Mouse (Mus musculus) hindbrain, embryonic 10.5 days (tissue): ENCODE results near the gene Gpatch8. TPM values are rescaled to one million over a fixed set of nuclear protein-coding genes. Genes with fewer than 3 reads are reported as not detected.

Experiments used
- DNase-seq: peaks from one replicate; pipeline ENCODE4 v3.0.0-alpha.2; 2017; ENCODE audit warnings: low spot score
- H3K27ac ChIP-seq: fragments of 300-500 bp; sonication (generic); 2 replicates; pipeline ENCODE4 v1.5.1; 2016; ENCODE audit warnings: mild to moderate bottlenecking, moderate library complexity
- H3K27me3 ChIP-seq: fragments of 300-500 bp; sonication (generic); 2 replicates; pipeline ENCODE4 v1.6.1; 2016; ENCODE audit warnings: mild to moderate bottlenecking; ENCODE audit not compliant: poor library complexity, insufficient read depth, severe bottlenecking
- H3K36me3 ChIP-seq: fragments of 300-500 bp; sonication (generic); 2 replicates; pipeline ENCODE4 v1.6.1; 2016; ENCODE audit warnings: mild to moderate bottlenecking, moderate library complexity
- H3K4me1 ChIP-seq: fragments of 300-500 bp; sonication (generic); replicated peaks from 2 replicates; pipeline ENCODE4 v1.6.1; 2016; ENCODE audit warnings: mild to moderate bottlenecking
- H3K4me3 ChIP-seq: fragments of 300-500 bp; sonication (generic); 2 replicates; pipeline ENCODE4 v1.5.1; 2016; ENCODE audit warnings: mild to moderate bottlenecking, moderate library complexity
- H3K9me3 ChIP-seq: fragments of 300-500 bp; sonication (generic); 2 replicates; pipeline ENCODE4 v1.6.1; 2016; ENCODE audit warnings: mild to moderate bottlenecking, moderate library complexity
- WGBS: fragments of 180-500 bp; shearing (Covaris S2); methylation state at CpG from one replicate; pipeline ENCODE4 v1.1.7; 2016; 5-methylcytosine and 5-hydroxymethylcytosine counted together
- polyA plus RNA-seq: library from polyadenylated mRNA; unstranded; fragments of >200 nt; fragmentation: Nextera tagmentation; extraction: Ambion mirVana; gene quantifications from 2 replicates; pipeline ENCODE4 v1.2.1, GENCODE M21; 2016

Gpatch8 gene
- polyA plus RNA-seq, 1 experiment from 2014 or later = 66.5 TPM

GRCm38 (mm10) chr11:102581281-102582015, 25.3 kb upstream of the Gpatch8 start:
- Histone ChIP-seq H3K4me1 (peaks cover 59% of the 10 kb centered on the region), H3K27ac (peak overlapping the region; percentile 92)
- WGBS = 14% methylated on average over 11 of the region's 11 CpGs

DNA sequence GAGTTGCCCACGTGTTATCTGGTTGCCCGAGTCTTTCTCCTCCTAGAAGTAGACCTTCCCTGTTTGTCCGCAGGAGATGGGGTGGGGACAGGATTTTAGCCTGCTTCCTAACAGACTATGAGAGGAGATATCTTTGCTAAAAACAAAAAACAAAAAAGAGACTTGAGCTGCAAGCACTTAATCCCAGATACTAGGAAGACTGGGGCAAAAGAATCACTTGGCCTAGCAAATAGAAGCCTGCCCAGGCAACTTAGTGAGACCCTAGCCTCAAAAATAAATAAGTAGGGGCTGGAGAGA, 23.8 kb upstream of the Gpatch8 start:
- DNase-seq = no peak
- Histone ChIP-seq H3K4me1 (peaks cover 61% of the 10 kb centered on the region), H3K27ac (peak overlapping the region; percentile 92), H3K36me3 (no peaks in the 10 kb centered on the region), H3K9me3 (no peaks in the 10 kb centered on the region), H3K27me3 (peaks cover 25% of the 10 kb centered on the region), H3K4me3 (peak overlapping the region; percentile 42; the same call in 1 of the 2 replicates)
- 16% methylated on average over 3 of the region's 3 CpGs for WGBS

More at GRCm38 (mm10) chr11:102581281-102582015, 25.3 kb upstream of the Gpatch8 start:
- Histone ChIP-seq H3K4me3 (no peak overlapping the region), H3K27me3 (peaks cover 25% of the 10 kb centered on the region), H3K9me3 (peaks cover 3% of the 10 kb centered on the region; the same call in 1 of the 2 replicates), H3K36me3 (no peaks in the 10 kb centered on the region)
- DNase-seq = peak; percentile 20

DNA sequence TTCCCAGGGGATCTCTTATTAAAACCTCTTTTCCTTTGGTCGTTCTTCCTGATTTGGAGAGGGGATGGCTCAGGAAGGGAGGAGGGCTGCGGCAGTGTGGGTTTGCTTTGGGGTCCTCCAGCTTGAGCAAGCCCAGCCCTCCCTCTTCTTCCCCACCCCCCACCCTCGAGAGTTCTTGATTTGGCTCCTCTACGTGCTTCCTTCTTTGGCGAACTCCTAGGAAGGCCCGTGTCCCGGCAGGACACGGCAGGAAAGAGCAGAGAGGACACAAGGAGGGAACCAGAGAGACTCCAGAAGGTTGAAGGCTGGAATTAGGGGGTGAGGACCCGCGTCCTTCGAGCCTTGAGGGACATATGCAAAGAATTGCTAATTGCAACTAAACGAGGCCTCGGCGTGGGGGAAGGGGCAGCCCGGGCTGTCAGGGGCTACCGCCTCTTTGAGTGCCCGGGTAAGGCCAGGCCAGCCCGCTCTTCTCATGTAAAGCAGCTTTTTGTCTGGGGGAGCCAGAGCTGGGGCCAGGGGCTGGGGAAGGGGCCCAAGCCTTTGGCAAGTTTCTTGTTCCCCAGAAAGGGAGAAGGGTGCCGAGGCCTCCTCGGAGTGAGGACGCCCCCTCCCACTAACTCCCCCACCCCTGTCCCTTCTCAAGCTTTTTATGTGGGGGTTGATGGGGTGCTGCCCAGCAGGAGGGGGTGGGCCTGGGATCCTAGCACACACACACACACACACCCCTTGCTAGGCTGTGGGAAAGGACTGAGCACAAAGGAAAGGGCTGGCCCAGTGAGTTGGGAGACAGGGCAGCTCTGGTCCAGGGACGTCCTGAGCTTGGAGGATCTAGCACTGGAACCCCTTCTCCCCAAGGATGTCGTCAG, 23.2 kb upstream of the Gpatch8 start, which contains the start of gene Gm11627:
TSS of gene Gm11627 (minus strand) at position 297 of the 869 bp plus-strand sequence.
- H3K27ac ChIP-seq = peak within 1 kb of the TSS; percentile 92
- 5% methylated on average over 23 of the region's 23 CpGs for WGBS
- H3K9me3 ChIP-seq = no peaks in the 10 kb centered on the region
- peaks cover 25% of the 10 kb centered on the region for H3K27me3 ChIP-seq
- H3K36me3 ChIP-seq = no peaks in the 10 kb centered on the region
- DNase-seq = peak; percentile 83
- H3K4me1 ChIP-seq = peaks cover 61% of the 10 kb centered on the region
- H3K4me3 ChIP-seq = peak within 1 kb of the TSS; percentile 42

DNA sequence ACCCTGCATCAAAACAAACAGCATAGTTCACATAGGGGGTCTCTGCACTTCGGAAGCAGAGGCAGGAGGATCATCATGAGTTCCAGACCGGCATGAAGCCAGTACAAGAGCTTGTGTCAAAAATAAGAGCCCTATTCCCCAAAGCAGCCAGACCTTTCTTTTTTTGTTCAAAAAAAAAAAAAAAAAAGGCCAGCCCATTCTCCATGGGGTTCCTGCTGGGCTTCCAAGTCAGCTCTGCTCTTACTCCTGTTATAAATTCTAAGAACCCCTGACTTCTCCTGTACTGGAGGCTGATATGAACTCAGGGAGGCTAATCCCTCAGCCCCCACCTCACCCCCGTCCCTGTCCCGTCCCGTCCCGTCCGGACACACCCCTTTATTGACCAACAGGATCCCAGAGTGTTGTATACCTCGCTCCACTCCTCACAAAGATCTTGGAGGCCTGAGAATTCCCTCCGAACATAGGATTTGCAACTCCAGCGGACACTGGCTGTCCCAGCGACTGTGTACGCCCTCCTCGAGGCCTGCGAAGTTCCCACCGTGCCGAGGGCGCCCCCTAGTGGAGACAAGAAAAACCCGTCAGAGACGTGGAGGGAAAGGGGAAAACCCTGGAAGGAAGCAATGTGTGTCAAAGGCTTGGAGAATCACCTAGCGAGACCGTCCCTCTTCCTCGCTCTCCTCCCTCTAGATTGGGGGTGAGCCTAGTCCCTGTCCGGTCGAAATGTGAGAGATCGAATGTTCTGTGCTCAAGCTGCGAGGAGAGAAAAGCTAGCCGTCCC, 22.3 kb upstream of the Gpatch8 start:
- peak overlapping the region; percentile 42 for H3K4me3 ChIP-seq
- WGBS = 7% methylated on average over 27 of the region's 27 CpGs
- peaks cover 62% of the 10 kb centered on the region for H3K4me1 ChIP-seq
- peak; percentile 89 for DNase-seq
- H3K27me3 ChIP-seq = peaks cover 25% of the 10 kb centered on the region
- peak overlapping the region; percentile 92 for H3K27ac ChIP-seq
- no peaks in the 10 kb centered on the region for H3K9me3 ChIP-seq
- no peaks in the 10 kb centered on the region for H3K36me3 ChIP-seq

DNA sequence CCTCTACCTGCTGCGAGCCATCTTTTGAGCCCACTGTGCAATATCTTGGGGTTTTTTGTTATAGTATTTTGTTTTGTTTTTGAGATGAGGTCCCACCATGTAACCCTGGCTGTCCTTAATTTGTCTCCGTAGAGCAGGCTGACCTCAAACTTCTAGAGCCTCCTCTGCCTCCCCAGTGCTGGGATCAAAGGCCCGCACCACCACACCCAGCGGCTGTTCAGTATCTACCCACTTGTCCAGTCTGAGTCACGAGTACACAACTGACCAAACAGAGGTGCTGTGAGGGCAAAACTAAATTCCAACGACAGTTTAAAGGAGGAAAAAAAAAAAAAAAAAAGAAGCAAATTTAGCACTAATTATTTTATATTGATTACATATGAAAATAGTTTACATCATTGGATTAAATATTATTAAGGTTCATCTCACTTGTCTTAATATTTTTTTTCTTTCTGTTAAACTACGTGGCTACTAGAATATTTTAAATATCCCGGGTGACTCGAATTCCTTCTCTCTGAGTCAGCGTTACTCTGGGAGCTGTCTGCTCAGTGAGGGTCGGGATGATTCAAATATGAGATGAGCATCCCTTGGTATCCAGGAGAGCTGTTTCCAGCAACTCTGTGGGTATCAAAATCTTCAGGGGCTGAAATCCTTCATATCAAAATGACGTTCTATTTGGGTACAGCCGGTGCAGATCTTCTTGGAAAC, 20.0 kb upstream of the Gpatch8 start:
- 70% methylated on average over 13 of the region's 13 CpGs for WGBS

DNA sequence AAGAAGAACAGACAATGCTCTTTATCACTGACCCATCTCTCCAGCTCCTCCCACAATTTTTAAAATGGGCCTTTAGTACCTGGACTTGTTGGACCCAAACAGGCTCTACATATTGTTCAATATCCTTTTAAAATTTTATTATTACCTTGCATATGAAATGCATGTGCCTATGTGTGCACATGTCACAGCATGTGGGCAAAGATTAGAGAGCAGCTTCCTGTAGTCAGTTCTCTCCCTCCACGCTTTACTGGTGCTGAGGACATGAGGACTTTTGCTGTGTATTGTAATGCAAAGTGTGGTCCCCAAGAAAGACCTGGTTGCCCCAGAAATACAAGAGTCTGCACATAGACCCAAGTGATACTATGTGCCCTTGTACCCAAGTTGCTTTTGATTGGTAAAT, 18.8 kb upstream of the Gpatch8 start:
- 62% methylated on average over 1 of the region's 1 CpGs for WGBS

More for the DNA sequence above, 20.0 kb upstream of the Gpatch8 start:
- no peak for DNase-seq
- Histone ChIP-seq H3K9me3 (no peaks in the 10 kb centered on the region), H3K27me3 (peaks cover 8% of the 10 kb centered on the region), H3K4me1 (peaks cover 46% of the 10 kb centered on the region), H3K36me3 (no peaks in the 10 kb centered on the region), H3K27ac (no peak overlapping the region), H3K4me3 (no peak overlapping the region)

DNA sequence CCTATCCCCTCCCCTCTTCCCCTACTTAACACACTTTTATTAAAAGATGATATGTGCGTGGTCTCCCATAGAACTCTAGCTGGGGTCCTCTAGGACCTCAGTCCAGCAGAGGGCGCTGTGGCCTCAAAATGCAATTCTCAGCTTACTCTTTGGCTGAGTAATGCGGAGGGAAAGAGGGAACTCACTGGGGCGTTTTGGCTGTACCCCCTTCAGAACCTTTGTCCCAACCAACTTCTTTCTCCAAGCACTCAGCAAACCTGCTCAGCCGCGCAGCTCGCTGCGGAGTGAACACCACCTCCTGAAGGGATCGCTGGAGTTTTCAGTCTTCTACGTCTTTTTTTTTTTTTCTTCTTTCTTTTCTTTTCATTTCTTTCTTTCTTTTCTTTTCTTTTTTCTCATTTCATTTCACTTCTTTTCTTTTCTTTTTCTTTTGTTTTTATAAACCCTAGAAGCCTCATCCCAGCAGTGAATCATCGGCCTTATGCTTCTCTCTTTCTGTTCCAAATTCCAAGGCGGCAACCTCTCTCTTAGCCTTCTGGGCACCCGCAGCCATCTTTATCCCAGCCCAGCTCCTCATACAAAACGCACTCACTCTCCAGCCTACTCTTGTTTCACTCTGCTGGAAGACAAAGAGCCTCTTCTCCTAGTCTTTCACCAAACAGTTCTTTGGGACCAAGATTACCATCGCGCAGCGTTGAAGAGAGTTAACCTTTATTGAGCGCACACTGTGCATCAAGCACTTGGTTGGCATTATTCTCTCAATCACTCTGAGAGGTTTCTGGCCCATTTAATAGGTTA, 16.9 kb upstream of the Gpatch8 start:
- 6% methylated on average over 18 of the region's 18 CpGs for WGBS

More for the DNA sequence above, 18.8 kb upstream of the Gpatch8 start:
- no peaks in the 10 kb centered on the region for H3K27me3 ChIP-seq
- no peak overlapping the region for H3K4me3 ChIP-seq
- H3K9me3 ChIP-seq = no peaks in the 10 kb centered on the region
- H3K4me1 ChIP-seq = peaks cover 37% of the 10 kb centered on the region
- DNase-seq = no peak
- H3K27ac ChIP-seq = no peak overlapping the region
- H3K36me3 ChIP-seq = no peaks in the 10 kb centered on the region

GRCm38 (mm10) chr11:102568756-102569377, 12.7 kb upstream of the Gpatch8 start:
- no peaks in the 10 kb centered on the region for H3K9me3 ChIP-seq
- peaks cover 5% of the 10 kb centered on the region; the same call in 1 of the 2 replicates for H3K4me1 ChIP-seq
- no peak overlapping the region for H3K27ac ChIP-seq
- no peak overlapping the region for H3K4me3 ChIP-seq
- 82% methylated on average over 7 of the region's 7 CpGs for WGBS
- no peaks in the 10 kb centered on the region for H3K27me3 ChIP-seq
- DNase-seq = no peak
- H3K36me3 ChIP-seq = no peaks in the 10 kb centered on the region

More for the DNA sequence above, 16.9 kb upstream of the Gpatch8 start:
- peak; percentile 92 for DNase-seq
- Histone ChIP-seq H3K27ac (peak overlapping the region; percentile 90), H3K9me3 (no peaks in the 10 kb centered on the region), H3K36me3 (no peaks in the 10 kb centered on the region), H3K4me1 (peaks cover 17% of the 10 kb centered on the region), H3K4me3 (peak overlapping the region; percentile 51), H3K27me3 (no peaks in the 10 kb centered on the region)

DNA sequence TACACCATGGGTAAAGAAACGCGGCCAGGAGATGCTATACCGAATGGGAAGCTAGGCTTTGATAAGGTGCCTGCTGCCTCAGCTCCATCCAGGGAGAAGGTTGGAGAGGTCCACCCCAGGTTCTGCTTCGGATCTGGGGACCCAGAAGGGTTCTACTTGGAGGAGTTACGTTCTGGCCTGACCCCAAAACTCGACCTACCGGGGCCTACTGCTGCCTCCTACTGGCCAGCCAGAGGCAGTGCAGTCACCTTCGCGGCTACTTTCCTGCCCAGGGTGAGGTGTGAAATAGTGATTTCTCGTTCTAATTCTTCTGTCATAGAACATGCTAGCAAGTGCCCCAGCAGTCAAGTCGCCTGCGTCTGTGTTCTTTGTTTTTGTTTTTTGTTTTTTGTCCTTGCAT, 12.0 kb upstream of the Gpatch8 start:
- Histone ChIP-seq H3K27ac (no peak overlapping the region), H3K36me3 (no peaks in the 10 kb centered on the region), H3K9me3 (no peaks in the 10 kb centered on the region), H3K4me3 (no peak overlapping the region), H3K27me3 (no peaks in the 10 kb centered on the region), H3K4me1 (peaks cover under 1% of the 10 kb centered on the region; the same call in 1 of the 2 replicates)
- no peak for DNase-seq
- 80% methylated on average over 12 of the region's 12 CpGs for WGBS

- WGBS = 96% methylated on average over 15 of the region's 15 CpGs
- no peak overlapping the region for H3K4me3 ChIP-seq
- no peaks in the 10 kb centered on the region for H3K36me3 ChIP-seq
- no peak overlapping the region for H3K27ac ChIP-seq
- no peaks in the 10 kb centered on the region for H3K27me3 ChIP-seq
- no peaks in the 10 kb centered on the region for H3K9me3 ChIP-seq
- H3K4me1 ChIP-seq = no peaks in the 10 kb centered on the region
- DNase-seq = no peak
These were observed 11.5 kb upstream of the Gpatch8 start for GRCm38 (mm10) chr11:102567723-102568122.

DNA sequence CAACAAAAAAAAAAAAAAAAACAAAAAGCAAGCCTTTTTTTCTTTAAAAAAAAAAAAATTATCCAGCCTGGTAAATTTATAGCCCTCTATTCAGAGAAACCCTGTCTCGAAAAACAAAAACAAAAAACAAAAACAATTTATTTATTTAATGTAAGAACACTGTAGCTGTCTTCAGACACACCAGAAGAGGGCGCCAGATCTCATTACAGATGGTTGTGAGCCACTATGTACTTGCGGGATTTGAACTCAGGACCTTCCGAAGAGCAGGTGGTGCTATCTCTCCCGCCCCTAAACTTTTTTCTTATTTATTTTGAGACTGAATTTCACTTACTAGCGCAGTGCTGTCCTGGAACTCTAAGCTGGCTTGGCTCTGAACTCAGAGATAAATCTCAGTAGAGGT, 11.0 kb upstream of the Gpatch8 start:
- no peaks in the 10 kb centered on the region for H3K36me3 ChIP-seq
- 89% methylated on average over 6 of the region's 6 CpGs for WGBS
- H3K9me3 ChIP-seq = no peaks in the 10 kb centered on the region
- no peaks in the 10 kb centered on the region for H3K27me3 ChIP-seq
- DNase-seq = no peak
- no peaks in the 10 kb centered on the region for H3K4me1 ChIP-seq
- H3K27ac ChIP-seq = no peak overlapping the region
- no peak overlapping the region for H3K4me3 ChIP-seq
